Mouse (Mus musculus) hindbrain, embryonic 13.5 days (tissue): ENCODE results near the gene Gemin2. TPM values are rescaled to one million over a fixed set of nuclear protein-coding genes. Genes with fewer than 3 reads are reported as not detected.
"Not testable (repeated sequence)": the region's sequence is repeated elsewhere in the genome, so short reads cannot be mapped to it uniquely, and the experiment has no call there.

Experiments used
- ATAC-seq: fragments of 200-750 bp; cut with Nextera tagmentation; 2 replicates; pipeline ENCODE4 v1.8.0; 2017; ENCODE audit warnings: moderate TSS enrichment; ENCODE audit not compliant: low FRiP score
- H3K27ac ChIP-seq: fragments of 300-500 bp; sonication (generic); 2 replicates; pipeline ENCODE4 v1.5.1; 2015; ENCODE audit warnings: inconsistent platforms, mild to moderate bottlenecking, moderate library complexity
- H3K27me3 ChIP-seq: fragments of 300-500 bp; sonication (generic); 2 replicates; pipeline ENCODE4 v1.6.1; 2015; ENCODE audit warnings: mild to moderate bottlenecking, inconsistent platforms
- H3K36me3 ChIP-seq: fragments of 300-500 bp; sonication (generic); 2 replicates; pipeline ENCODE4 v1.6.1; 2015; ENCODE audit warnings: mild to moderate bottlenecking, inconsistent platforms
- H3K4me1 ChIP-seq: fragments of 300-500 bp; sonication (generic); replicated peaks from 2 replicates; pipeline ENCODE4 v1.6.1; 2015; ENCODE audit warnings: inconsistent platforms
- H3K4me2 ChIP-seq: fragments of 300-500 bp; sonication (generic); 2 replicates; pipeline ENCODE4 v1.6.1; 2015; ENCODE audit warnings: inconsistent platforms, mild to moderate bottlenecking, moderate library complexity
- H3K4me3 ChIP-seq: fragments of 300-500 bp; sonication (generic); 2 replicates; pipeline ENCODE4 v1.5.1; 2015; ENCODE audit warnings: mild to moderate bottlenecking, inconsistent platforms
- H3K9ac ChIP-seq: fragments of 300-500 bp; sonication (generic); 2 replicates; pipeline ENCODE4 v1.6.1; 2015; ENCODE audit warnings: mild to moderate bottlenecking, inconsistent platforms
- H3K9me3 ChIP-seq: fragments of 300-500 bp; sonication (generic); 2 replicates; pipeline ENCODE4 v1.6.1; 2016; ENCODE audit warnings: inconsistent platforms
- WGBS: fragments of 180-500 bp; shearing (Covaris S2); methylation state at CpG from one replicate; pipeline ENCODE4 v1.1.7; 2015; 5-methylcytosine and 5-hydroxymethylcytosine counted together
- polyA plus RNA-seq: library from polyadenylated mRNA; unstranded; fragments of >200 nt; fragmentation: Nextera tagmentation; extraction: Ambion mirVana; gene quantifications from 2 replicates; pipeline ENCODE4 v1.2.1, GENCODE M21; 2015

Gemin2 gene
- polyA plus RNA-seq, 1 experiment from 2014 or later, result 17.5 TPM

DNA sequence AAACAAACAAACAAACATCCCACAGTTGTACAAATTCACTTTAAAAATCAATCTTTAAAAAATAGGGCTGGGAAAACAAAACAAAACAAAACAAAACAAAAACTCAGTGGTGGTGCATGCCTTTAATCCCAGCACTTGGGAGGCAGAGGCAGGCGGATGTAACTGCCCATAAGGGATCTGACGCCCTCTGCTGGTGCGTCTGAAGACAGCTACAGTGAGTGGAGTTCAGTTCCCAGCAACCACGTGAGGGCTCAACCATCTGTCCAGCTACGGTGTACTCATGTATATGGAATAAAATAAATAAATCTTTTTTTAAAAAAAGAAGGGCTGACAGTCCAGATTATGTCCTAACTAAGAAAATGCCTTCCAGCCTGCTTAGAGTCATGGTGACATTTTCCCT is 18.9 kb downstream of the Gemin2 start:
- H3K4me3 ChIP-seq, result no peak overlapping the region
- H3K9me3 ChIP-seq, result no peaks in the 10 kb centered on the region
- H3K4me2 ChIP-seq, result no peak overlapping the region
- H3K27me3 ChIP-seq, result no peaks in the 10 kb centered on the region
- no peaks in the 10 kb centered on the region for H3K4me1 ChIP-seq
- H3K27ac ChIP-seq, result no peak overlapping the region
- ATAC-seq, result no peak
- peaks cover 20% of the 10 kb centered on the region for H3K36me3 ChIP-seq
- no peak overlapping the region for H3K9ac ChIP-seq
- 73% methylated on average over 5 of the region's 5 CpGs for WGBS

DNA sequence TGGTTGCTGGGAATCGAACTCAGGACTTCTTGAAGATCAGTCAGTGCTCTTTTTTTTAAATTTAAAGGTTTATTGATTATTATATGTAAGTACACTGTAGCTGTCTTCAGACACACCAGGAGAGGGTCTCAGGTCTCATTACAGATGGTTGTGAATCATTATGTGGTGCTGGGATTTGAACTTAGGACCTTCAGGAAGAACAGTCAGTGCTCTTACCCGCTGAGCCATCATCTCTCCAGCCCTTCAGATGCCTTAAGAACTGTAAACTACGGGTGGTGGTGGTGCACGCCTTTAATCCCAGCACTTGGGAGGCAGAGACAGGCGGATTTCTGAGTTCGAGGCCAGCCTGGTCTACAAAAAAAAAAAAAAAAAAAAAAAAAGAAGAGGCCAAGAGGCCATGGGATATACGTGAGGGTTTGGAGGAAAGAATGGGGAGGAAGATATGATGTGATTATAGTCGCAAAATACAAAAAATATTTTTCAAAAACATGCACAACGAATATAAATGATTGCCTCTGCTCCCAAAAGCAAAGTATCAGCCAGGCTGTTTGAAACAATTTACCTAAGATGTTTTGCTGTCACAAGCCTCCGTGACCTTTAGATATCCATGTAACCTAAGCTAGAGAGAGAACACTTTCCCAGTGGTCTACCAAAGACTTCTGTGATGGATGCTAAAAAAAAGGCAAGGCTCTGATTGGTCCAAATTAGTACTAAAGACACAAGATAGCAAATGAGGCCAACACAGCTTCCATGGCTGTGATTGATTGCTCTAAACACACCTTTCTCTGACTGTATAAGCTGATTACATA is 26.2 kb downstream of the Gemin2 start:
- ATAC-seq, result peak; percentile 24; the same call in 1 of the 2 replicates
- peaks cover 7% of the 10 kb centered on the region for H3K4me1 ChIP-seq
- peak overlapping the region; percentile 12; the same call in 1 of the 2 replicates for H3K4me3 ChIP-seq
- H3K9ac ChIP-seq, result no peak overlapping the region
- WGBS, result 69% methylated on average over 10 of the region's 10 CpGs
- H3K4me2 ChIP-seq, result peak overlapping the region; percentile 36
- H3K9me3 ChIP-seq, result no peaks in the 10 kb centered on the region
- no peaks in the 10 kb centered on the region for H3K27me3 ChIP-seq
- H3K36me3 ChIP-seq, result peaks cover 28% of the 10 kb centered on the region
- H3K27ac ChIP-seq, result peak overlapping the region; percentile 58; the same call in 1 of the 2 replicates

DNA sequence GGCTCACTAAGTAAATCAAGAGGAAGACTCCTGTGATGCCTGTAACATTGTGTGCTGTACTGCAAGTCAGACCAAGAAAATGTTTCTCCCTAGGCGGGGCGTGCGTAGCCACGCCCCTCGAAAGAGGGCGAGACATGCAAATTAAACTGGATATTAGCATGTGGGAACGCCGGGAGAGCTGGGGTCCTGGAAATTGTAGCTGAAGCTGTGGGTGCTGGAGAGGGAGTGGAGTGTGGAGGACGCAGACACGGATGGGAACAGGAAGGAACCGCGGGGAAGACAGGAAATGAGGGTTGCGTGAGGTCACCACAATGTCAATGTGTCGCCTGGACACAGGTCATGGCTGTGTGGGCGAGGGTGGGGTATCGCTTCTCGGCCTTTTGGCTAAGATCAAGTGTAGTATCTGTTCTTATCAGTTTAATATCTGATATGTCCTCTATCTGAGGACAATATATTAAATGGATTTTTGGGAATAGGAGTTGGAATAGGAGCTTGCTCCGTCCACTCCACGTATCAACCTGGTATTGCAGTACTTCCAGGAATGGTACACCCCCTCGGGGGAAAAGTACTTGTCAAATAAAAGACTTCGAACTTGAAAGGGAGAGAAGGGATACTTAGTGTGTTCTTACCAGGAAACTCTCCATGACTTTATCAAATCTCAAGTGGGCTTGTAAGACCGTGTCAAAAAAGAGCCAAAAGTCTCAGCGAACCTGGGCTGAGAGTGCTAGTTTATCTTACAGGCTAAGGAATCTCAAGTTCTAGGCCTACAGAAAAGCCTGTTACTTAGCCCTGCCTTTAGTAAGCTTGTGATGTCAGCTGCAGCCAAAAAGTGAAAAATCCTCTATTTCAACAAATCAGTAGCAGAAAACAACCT is 27.0 kb downstream of the Gemin2 start:
- Histone ChIP-seq H3K4me1 (peaks cover 7% of the 10 kb centered on the region), H3K9ac (no peak overlapping the region), H3K4me3 (peak overlapping the region; percentile 12; the same call in 1 of the 2 replicates), H3K27me3 (no peaks in the 10 kb centered on the region), H3K9me3 (no peaks in the 10 kb centered on the region), H3K27ac (peak overlapping the region; percentile 58; the same call in 1 of the 2 replicates), H3K36me3 (peaks cover 32% of the 10 kb centered on the region), H3K4me2 (peak overlapping the region; percentile 36)
- 5% methylated on average over 23 of the region's 23 CpGs for WGBS
- ATAC-seq, result peak; percentile 83

DNA sequence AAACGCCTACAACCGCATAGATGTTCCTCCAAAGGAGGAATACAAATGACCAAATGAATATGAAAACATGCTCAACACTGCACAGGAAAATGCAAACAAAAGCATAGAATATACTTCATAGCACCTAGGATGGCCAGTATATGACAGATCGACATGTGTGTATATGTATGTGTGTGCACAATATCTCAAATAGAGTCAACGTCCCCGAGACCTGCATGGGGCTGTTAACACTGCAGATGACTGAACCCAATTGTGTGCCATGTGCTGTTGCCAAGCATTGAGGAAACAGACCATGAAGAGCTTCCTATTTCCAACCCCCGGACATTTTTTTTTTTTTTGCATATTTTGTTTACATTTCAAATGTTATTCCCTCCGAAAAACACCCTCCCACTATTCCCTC is 27.7 kb downstream of the Gemin2 start:
- H3K9ac ChIP-seq, result no peak overlapping the region
- H3K36me3 ChIP-seq, result peaks cover 37% of the 10 kb centered on the region
- peak overlapping the region; percentile 23; the same call in 1 of the 2 replicates for H3K27ac ChIP-seq
- H3K4me1 ChIP-seq, result peaks cover 7% of the 10 kb centered on the region
- no peaks in the 10 kb centered on the region for H3K27me3 ChIP-seq
- 39% methylated on average over 7 of the region's 7 CpGs for WGBS
- H3K4me2 ChIP-seq, result no peak overlapping the region
- no peak overlapping the region for H3K4me3 ChIP-seq
- H3K9me3 ChIP-seq, result no peaks in the 10 kb centered on the region
- ATAC-seq, result no peak

DNA sequence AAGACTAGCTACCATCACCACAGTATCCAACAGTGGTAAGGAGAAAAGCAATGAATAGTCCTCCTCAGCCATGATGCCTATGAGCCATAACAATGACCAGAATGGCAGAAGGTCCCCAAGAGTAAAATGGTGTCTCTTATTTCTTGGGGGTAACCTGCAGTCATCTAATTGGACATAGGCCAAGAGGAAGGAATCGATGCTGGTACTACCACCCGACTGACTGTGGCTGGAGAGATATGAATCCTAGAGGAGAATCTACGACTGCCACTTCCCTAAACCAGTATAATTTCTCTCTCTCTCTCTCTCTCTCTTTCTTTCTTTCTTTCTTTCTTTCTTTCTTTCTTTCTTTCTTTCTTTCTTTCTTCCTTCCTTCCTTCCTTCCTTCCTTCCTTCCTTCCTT is 39.3 kb downstream of the Gemin2 start:
- no peaks in the 10 kb centered on the region for H3K9me3 ChIP-seq
- WGBS, result 93% methylated on average over 3 of the region's 3 CpGs
- 0 out of 2 replicates have a peak, but pooled peaks cover 5% of the 10 kb centered on the region for H3K4me1 ChIP-seq
- peaks cover 46% of the 10 kb centered on the region for H3K36me3 ChIP-seq
- no peak for ATAC-seq
- no peak overlapping the region for H3K27ac ChIP-seq
- no peak overlapping the region for H3K4me2 ChIP-seq
- no peak overlapping the region for H3K9ac ChIP-seq
- no peak overlapping the region for H3K4me3 ChIP-seq
- H3K27me3 ChIP-seq, result no peaks in the 10 kb centered on the region

DNA sequence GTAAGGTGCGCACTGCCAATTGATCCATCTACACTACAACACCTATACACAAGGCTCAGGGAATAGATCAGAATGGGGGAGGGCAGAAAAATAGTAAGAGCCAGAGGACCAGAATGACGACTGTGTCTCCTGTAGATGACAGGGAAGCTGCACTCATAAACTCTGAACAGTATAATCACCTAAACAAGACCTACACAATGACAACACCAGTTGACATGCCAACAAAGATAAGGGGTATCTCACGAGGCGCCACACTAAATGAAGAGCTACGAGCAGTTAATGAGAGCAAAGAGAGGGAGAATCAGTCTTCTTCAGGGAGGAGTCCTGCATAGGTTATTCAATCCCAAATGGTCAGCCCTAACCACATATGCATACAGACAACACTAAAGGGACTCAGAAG is 40.0 kb downstream of the Gemin2 start:
- Histone ChIP-seq H3K36me3 (peaks cover 41% of the 10 kb centered on the region), H3K27ac (no peak overlapping the region), H3K9ac (no peak overlapping the region), H3K4me1 (peaks cover 9% of the 10 kb centered on the region), H3K4me3 (no peak overlapping the region), H3K9me3 (no peaks in the 10 kb centered on the region), H3K4me2 (no peak overlapping the region), H3K27me3 (no peaks in the 10 kb centered on the region)
- ATAC-seq, result no peak
- WGBS, result 91% methylated on average over 5 of the region's 5 CpGs

DNA sequence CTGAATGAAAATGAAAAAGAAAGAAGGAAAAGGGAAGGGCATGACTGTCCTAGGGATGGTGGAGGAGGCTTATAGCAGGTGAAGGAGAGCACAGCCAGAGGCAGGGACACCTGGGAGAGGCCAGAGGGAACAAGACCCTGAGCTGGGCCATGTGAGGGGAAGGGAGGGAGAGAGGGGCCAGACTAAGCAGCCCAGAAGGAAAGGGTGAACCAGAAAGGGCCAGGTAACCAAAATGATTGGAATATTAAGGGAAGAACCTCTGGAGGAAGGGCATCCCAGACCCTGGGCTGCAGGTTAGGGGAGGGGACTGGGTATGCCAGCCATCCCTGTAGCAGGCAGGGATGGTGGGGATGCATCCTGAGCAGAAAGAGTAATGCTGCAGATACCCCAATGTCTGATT is 40.8 kb downstream of the Gemin2 start:
- Histone ChIP-seq H3K9ac (no peak overlapping the region), H3K27ac (no peak overlapping the region), H3K4me3 (no peak overlapping the region), H3K4me2 (no peak overlapping the region), H3K36me3 (peaks cover 35% of the 10 kb centered on the region), H3K27me3 (no peaks in the 10 kb centered on the region), H3K4me1 (peaks cover 17% of the 10 kb centered on the region), H3K9me3 (no peaks in the 10 kb centered on the region)
- ATAC-seq, result no peak

DNA sequence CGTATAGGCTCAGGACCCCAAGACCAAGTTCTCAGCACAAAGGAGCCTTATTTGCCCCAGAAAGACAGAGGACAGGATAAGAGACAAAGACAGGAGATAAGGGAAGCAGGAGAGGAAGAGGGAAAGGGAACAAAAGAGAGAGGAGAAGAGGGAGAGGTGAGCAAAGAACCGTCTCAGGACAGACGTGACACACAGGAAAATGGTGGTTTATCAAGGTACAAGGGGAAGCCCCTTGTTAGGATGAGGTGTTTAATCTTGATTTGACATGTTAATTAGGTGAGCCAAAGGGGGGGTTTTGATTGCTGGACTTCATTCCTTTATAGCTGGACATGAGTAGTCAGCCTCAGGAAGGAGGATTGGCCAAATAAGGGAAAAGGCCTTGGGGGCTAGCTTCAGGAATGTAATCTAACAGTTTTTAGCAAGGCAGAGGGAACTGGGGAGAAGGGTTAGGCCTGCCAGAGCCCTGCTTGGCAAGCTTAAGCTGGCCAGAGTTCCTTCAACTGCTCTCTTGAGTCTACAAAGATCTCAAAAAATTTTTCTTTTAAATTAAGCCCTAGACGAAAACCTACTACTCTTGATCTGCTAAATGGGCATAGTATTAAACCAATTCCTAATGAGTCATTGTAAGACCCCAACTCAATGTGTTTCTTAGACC is 42.1 kb downstream of the Gemin2 start:
- no peaks in the 10 kb centered on the region for H3K9me3 ChIP-seq
- H3K4me2 ChIP-seq, result no peak overlapping the region
- 86% methylated on average over 4 of the region's 4 CpGs for whole genome bisulfite sequencing
- H3K27me3 ChIP-seq, result no peaks in the 10 kb centered on the region
- peaks cover 30% of the 10 kb centered on the region for H3K36me3 ChIP-seq
- no peak overlapping the region for H3K4me3 ChIP-seq
- H3K4me1 ChIP-seq, result peaks cover 31% of the 10 kb centered on the region
- no peak for ATAC-seq
- no peak overlapping the region for H3K9ac ChIP-seq
- no peak overlapping the region for H3K27ac ChIP-seq

DNA sequence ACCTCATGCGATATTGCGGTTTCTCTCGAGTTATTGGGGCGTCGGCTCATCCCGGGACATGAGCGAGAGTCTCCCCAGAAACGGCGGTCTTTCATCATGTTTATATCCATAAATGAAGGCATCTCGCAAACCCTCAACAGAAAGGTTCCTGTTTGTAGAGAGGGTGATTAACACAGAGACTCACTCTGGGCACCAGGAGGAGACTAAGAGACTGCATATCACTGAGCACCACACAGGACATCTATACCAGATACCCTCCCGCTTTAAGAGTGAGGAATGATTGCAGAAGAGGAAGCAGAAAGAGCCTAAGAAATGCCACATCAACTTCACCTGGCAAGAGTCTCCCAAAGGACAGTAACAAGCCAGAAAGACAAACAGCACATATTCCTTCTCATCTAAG is 43.0 kb downstream of the Gemin2 start:
- 97% methylated on average over 11 of the region's 11 CpGs for WGBS
- Histone ChIP-seq H3K36me3 (peaks cover 30% of the 10 kb centered on the region), H3K9ac (no peak overlapping the region), H3K4me1 (peaks cover 32% of the 10 kb centered on the region), H3K4me3 (no peak overlapping the region), H3K27me3 (no peaks in the 10 kb centered on the region), H3K4me2 (no peak overlapping the region), H3K9me3 (no peaks in the 10 kb centered on the region), H3K27ac (no peak overlapping the region)
- no peak for ATAC-seq

DNA sequence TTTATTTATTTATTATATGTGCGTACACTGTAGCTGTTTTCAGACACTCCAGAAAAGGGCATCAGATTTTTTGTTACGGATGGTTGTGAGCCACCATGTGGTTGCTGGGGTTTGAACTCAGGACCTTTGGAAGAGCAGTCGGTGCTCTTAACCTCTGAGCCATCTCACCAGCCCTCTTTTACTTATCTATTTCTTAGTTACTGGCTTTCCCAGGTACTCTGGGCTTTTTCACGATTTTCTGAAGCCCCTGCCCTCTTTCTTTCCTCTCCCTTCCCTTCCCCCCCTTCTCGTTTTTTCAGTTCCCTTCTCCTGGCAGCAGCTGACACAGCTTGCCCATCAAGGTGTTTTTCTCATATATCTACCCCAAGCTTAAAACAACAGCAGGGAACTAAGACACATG is 45.0 kb downstream of the Gemin2 start:
- H3K4me2 ChIP-seq, result 0 out of 2 replicates have a peak overlapping the region, but pooled peaks have one; percentile 84
- 91% methylated on average over 5 of the region's 5 CpGs for WGBS
- not testable (repeated sequence) for H3K27me3 ChIP-seq, H3K9me3 ChIP-seq, ATAC-seq, H3K9ac ChIP-seq, H3K27ac ChIP-seq, H3K4me3 ChIP-seq
- H3K4me1 ChIP-seq, result peaks cover 32% of the 10 kb centered on the region
- H3K36me3 ChIP-seq, result peaks cover 20% of the 10 kb centered on the region

DNA sequence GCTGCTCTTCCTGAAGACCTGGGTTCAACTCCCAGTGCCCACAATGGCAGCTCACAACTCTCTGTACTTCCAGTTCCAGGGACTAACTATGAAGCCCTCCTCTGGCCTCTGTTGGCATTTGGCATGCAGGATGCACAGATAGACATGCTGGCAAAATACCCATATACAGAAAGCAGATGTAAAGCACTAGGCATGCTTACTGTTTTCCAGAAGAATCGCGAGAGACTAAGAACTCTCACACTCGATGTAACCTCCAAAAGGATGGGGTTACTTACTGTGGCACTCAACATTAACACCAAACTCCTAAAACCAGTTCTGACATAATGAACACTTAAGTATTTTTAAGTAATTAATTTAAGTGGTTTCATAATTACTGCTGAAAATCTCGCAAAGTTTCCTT is 47.1 kb downstream of the Gemin2 start:
- peak overlapping the region; percentile 84 for H3K4me2 ChIP-seq
- peak overlapping the region; percentile 89 for H3K9ac ChIP-seq
- H3K27me3 ChIP-seq, result 0 out of 2 replicates have a peak, but pooled peaks cover 3% of the 10 kb centered on the region
- peak overlapping the region; percentile 97 for H3K27ac ChIP-seq
- peaks cover 32% of the 10 kb centered on the region for H3K4me1 ChIP-seq
- no peak for ATAC-seq
- peak overlapping the region; percentile 72 for H3K4me3 ChIP-seq
- 62% methylated on average over 4 of the region's 4 CpGs for WGBS
- H3K36me3 ChIP-seq, result peaks cover 16% of the 10 kb centered on the region
- no peaks in the 10 kb centered on the region for H3K9me3 ChIP-seq
